Mouse (Mus musculus) thymus, postnatal 14 days (tissue): ENCODE data around the gene Gria1.

Experiments used
- DNase-seq: peaks from one replicate; pipeline ENCODE4 v3.0.0; 2021

Gene Gria1

DNA sequence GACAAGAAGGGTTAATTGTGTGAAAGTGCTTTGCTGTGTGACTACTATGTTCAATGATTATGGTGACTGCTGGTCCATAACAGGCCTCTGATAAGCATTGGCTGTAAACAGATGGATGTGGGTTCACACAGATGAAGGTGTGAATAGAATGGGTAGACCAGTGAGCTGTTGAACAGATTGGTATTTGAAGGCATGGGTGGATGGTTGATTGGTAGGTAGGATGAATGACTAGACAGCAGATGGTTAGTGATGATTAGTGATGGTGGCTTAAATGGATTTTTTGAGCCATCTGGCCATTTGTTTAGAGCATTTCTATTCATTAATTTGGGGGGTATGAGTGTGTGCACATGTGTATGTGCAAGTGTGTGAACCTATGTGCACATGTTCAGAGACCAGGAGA, 173.9 kb downstream of the Gria1 start:
- DNase-seq, result no peak

DNA sequence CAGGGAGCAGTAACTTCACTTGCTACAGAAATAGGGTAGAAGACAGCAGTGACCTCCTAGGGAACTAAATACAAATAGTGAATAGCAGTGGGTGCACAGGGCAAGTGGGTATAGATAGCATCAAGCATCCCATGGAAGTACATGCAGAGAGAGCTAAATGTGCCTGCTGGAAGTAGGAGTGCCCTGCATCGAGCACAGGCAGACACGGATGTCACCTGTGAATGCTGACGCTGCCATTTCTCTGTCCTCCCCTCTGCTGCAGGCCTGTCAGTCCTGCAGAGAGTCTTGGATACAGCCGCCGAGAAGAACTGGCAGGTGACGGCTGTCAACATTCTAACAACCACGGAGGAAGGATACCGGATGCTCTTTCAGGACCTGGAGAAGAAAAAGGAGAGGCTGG, 178.2 kb downstream of the Gria1 start:
- no peak for DNase-seq

DNA sequence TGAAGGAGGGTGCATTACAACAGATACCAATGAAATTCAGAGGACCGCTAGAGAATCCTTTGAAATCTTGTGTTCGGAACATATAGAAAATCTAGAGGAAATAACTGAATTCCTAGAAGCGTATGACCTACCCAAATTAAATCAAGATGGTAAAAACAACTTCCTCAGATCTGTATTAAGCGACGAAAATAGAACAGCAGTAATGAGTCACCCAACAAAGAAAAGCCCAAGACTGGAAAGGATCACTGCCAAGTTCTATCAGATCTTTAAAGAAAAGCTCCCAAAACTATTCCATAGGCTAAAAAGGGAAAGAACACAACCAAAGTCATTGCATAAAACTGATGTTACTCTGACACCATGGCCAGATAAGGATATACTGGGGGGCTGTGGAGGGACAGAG, 183.6 kb downstream of the Gria1 start:
- DNase-seq, result no peak

DNA sequence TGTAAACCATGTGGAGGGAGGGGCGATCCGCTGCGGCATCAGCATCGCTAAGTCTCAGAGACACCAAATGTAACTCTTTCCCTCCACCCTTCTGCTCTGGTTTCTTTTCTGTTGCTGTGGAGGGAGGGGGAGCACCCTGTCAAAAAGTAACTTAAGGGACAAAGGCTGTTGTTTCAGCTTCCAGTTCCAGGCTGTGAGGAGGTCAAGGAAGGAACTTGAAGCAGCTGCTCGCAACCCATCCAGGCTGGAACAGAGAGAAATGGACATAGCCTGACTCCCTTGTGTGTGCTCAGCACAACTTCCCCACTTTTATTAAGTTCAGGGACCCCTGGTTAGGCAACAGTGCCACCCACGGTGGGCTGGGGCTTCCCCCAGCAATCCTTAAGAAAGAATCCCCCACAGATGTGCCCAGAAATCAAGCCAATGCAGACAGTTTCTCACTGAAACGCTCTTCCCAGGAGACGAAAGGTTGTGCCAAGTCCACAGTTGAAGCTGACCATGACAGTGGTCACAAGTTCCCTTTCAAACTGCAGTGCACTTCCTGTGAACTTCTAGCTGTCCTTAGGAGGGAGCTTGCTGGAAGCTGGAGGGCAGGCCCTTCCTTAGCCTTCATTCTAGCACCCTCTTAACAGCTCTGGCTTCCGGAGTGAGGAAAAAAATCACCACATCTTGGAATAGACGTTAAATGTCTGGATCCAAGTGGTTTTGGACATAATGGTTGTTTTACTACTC, 190.2 kb downstream of the Gria1 start:
- DNase-seq, result no peak

DNA sequence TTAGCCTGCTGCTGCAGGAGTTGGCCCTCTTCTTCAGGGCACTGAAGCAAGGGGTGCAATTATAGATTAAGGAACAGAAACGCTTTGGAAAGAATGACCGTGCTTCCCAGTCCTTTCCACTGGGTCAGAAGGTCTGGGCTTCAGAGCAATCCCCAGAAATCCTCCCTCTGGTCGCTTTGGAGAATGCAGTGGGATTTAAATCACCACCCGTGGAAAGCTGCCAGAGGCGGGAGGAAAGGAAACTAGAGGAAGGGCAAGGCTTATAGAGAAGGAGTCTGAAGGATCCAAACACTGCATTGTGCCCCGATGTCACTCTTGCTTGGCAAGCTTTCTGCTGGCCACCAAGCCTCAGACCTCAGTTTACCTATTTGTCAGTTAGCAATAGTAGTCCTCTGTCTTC, 193.2 kb downstream of the Gria1 start:
- no peak for DNase-seq

DNA sequence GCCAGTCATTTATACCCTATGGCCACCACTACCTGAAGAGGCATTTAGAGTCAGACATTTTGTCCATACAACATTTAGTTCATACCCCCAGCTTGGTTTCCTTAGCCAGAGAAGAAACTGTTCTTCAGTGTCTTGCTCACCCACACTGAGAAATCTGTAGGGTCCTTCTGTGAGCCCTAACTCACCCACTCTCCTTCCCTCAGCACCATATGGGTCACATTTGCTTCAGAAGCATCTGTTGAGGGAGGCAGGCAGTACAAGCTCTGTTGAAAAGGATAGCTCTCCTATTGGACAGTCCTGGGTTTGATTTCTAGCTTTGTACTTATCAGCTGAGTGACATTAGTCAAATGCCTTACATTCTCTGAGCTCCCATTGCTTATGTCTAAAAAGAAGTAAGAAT, 196.1 kb downstream of the Gria1 start:
- no peak for DNase-seq

DNA sequence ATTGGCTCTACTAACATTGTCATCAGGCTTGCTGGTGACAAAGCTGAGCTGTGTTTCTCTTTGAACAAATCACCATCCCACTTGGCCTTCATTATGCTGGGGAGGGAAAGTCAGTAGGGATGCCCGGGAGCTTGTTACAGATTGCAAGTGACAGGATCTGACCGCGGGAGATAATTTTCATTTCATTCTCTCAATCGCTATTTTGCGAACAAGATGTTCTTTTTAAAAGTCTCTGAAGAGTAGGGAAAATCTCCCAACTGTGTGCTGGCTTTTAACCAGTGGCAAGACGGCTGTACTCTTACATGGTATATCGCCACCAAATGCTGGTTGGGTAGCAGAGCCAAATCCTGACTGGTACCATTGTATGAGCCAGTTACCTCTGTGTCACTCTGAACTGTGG, 202.9 kb downstream of the Gria1 start:
- no peak for DNase-seq

DNA sequence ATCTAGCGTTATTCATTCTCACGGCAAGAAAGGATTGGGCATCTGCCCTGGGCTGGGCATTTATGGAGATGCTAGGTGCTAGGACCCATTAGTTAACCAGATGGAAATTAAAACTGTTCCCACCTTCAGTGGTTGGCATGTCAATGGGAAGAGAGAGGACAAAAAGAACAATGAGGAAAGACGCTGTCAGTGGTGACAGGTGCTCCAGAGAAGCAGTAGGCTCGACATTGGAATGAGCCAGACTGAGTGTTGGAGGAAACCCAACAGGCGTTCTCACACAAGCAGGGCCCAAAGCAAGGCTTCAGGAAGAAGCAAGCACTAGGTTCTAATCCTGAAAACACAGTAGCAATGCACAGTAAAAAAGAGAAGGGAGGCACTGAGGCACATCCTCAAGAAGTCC, 203.4 kb downstream of the Gria1 start:
- DNase-seq, result no peak

DNA sequence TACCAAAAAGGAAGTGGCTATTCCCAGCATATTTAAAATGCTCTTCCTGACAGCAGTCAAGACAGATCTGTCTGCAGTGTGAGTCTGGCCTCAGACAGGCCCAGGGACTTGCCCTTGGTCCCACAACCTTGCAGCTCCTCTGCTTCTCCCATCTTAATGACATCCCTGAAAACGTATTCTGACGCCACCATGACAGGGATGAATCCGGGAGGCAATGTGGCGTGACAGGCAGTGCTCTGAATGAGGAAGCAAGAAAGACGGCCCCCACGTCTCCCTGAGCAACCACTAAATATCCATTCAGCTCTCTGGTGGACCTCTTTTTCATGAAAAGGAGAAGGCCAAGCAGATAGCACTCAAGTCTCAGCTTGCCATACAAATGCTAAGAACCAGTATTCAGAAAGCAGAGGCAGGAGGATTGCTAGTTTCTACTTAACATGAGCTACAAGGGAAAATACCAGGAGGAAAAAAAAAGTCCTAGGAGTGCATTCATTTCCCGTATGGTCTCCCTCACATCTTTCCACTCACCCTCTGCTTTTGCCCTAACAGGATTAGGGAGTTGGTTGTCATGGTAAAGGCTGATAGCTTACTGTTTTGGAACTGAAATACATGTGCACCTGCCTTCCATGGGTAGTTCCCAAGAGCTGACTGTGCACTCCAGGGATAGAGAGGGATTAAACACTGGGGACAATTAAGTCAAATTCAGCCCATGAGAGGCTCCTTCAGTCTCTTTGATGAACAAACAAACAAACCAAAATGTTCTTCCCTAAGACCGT, 211.8 kb downstream of the Gria1 start:
- no peak for DNase-seq

DNA sequence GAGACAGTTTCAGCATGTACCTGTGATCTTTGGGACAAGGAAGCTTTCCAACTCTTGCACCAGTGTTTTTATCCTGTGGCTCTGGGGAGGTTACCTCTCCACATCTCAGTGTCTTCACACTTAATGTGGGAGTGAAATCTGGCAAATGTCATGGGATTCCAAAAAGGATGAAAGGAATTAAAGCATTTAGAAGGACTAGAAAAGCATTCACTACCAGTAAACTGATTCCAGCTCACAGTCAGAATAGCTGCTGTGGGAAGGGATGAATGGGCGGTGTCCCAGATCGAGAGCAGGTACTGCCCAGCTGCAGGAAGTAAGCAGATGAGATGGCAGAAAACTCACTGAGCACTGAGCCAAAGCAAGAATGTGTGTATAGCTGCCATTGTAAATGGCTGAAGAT, 224.3 kb downstream of the Gria1 start:
- no peak for DNase-seq

DNA sequence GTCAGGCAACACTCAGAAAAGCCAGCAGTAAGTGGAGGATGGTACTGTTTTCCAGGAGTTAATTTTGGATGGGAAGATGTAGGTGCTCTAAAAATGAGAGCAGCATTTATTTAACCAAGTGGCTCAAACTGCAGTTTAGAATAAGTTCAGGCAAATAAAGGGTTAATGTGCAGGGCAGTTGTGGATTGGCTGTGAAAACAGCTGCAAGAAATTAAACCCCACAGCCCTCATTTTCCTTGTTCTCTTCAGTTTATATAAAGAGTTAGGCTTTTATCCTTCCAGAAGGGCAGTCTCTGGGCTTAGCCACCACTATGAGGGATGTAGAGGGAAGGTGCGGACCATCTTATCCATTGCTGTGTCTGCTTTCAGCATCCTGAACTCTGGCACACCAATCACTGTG, 225.2 kb downstream of the Gria1 start:
- DNase-seq, result no peak

DNA sequence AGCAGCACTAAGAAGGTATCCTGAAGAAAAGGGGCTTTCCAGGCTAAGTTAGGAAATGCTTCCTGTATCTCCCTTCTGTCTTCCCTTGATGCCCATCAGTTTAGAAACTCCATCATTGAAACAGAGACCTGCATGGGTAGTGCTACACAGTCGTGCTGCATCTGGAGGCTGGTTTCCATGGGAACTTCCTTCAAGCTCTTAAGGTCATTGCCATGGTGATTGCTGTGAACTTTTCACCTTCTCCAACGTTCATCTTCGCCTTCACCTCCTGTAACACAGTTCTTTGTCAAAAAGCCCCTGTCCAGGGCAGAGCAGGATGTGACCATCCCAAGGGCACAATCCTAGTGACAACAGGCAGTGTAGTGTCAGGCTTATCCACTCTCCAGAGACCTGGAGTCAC, 228.6 kb downstream of the Gria1 start:
- no peak for DNase-seq

DNA sequence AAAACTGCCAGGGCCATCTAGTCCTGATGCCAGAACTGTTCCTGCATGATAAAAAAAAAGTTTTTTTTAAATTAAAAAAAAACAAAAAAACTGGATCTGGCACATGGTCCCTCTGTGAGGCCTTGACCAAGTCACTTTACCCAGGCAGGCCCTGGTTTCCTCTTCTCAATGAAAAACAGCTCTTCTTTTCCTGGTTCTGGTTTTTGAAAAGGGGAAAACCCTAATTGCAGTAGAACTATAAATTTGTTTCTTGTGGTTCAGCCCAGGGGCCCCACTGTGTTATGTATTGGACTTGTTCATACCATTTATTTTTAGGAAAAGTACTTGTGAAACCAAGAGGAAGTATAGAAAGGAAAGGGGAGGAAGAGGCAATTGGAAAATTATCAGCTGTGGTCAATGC, 232.6 kb downstream of the Gria1 start:
- no peak for DNase-seq

DNA sequence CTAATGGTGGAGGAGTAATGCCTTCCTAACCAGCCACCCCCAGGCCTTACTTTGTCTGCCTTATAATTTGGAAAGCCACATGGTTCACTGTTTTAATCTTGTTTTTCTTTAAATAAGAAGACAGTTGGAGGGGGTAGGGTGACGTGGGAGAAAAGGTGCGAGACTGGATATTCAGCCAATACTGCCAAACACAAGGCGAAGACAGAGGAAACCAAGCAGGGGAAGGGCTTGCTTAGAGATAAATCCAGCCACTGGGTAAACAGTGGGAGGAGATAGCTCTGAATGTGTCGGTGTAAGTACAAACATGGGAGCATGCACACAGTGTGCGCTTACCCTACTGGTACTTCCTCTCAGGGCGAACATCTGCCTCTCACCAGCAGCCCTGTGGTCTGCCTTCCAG, 233.4 kb downstream of the Gria1 start:
- DNase-seq, result no peak

DNA sequence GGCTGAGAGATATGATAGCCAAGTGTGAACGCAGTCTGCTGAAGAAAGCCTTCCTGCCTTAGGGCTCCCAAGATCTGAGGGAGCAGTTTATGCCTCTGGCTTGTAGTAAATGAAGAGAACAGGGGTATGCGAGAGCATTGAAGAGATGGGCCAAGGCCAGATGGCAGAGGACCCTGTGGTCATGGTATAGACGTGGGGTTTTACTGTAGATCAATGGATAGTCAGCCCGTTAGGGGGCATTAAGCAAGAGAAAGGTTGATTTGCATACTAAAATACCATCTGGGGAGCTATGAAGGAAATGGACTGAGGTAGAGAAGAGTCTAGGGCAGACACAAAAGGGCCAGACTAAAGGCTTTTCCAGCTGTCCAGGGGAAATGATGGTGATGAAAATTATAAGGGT, 237.7 kb downstream of the Gria1 start:
- no peak for DNase-seq

DNA sequence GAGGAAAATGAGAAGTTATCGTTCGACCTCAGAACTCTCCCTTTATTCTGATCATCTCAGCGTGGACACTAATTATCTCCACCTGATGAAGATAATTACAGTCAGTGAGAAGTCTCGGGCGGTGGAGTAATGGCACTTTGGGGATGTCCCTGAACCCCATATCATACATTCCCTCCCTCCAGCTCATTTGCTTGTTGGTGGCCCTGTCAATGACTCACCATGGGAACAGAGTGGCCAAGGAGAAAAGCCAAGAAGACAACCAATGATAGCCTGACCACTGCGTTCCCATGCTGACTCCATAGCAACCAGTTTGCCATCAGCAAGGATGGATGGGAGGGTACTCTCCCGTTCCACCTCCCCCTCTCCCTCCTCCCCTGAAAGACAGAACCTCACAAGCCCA, 238.9 kb downstream of the Gria1 start:
- DNase-seq, result no peak

DNA sequence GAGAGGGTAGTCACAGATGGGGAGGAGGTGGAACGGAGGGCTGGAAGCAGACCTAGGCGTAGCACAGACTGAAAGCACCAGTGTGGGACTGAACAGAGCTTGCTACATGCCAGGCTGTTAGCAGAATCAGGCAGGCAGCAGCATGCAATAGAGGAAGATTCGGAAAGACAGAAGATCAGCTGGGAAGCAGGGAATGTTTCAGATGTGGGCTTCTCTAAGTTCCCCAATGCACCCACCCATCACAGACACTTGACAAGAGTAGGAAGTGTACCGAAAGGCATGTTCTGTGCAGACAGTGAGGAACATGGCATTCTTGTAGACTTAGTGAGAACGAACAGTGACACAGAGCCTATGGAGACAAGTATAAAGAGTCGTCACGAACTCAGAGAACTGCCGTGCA, 260.5 kb downstream of the Gria1 start:
- DNase-seq, result no peak

DNA sequence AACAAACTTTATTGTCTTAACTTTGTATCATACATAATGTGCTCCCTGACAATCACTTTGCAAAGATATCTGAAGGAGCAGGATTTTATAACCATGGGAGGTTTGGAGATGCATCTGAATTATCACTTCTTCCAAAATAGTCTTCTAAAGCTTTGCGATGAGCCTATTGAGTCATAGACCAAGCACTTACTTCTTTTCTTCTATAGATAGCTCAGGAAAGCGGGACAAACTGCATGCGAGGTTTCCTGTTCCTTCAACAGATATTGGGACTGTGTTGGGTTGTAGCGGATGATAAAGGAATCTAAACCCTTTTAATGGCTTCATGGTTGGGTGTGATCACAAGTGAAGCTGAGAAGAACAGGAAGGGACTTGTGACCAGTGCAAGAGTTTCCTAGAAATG, 263.5 kb downstream of the Gria1 start:
- no peak for DNase-seq

DNA sequence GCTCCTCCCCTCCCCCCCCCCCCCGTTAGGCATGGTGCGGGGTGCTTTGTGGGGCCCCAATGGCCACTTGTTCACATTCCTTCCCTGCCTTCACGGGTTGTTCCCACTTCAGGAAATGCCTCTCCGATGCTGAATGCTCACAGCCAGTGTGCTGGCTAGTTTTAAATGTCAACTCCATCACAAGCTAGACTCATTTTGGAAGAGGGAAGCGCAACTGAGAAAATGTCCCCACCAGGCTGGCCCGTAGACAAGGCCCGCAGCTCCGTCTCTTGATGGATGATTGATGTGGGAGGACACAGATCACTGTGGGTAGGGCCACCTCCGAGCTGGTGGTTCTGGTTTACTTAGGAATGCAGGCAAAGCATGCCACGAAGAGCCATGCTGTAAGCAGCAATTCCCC, 266.9 kb downstream of the Gria1 start:
- no peak for DNase-seq

DNA sequence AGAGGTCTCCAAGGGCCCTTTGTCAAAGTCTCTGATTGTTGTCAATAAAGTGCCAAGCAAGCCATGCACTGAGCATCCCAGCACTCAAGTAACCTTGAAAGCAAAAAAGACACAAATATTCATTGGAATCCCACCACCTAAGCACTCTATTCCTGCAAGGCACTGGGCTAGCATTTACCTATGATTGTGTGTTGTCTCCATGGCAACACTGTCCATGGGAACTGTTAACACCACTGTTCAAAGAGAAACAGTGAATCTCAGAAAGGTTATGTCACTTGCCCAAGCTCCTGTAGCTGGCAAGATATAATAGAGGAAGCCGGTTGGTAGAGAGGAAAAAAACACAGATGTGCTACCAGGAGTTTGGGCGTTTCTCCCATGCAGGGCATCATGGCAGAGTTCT, 274.9 kb downstream of the Gria1 start:
- DNase-seq, result no peak

DNA sequence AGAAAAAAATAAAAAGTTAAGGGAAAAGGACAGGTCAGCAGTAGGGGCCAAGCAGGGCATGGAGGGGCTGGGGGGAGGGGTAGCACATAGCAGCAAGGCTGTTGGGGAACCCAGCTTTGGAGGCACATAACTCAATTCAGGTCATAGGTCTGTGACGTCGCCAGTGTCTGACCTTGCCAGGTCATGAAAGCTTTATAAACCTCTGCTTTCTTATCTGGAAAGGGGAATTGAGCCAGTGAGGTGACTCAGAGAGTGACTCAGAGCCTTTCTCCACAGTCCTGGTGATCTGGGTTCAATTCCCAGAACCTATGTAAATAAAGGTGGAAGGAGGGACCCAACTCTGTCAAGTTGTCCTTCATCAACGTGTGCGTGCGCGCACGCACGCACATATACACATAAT, 286.2 kb downstream of the Gria1 start:
- DNase-seq, result no peak

DNA sequence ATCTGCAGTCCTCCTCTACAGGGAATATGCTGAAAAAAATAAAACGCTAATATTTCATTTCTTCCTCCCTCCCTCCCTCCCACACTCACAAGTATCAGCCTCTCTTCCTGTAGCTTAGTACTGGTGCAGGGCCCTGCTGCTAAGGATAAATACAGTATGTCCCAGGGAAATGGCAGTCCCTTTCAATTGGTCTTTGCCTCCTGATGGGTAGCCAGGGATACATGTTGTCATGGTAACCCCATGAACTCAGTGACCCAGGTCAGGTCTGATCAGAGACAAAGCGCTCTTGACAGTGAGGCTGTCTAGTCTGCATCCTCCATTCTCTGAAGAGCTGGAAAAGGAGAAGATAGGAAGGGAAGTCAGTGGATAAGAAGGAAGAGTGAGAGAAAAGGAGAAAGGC, 287.1 kb downstream of the Gria1 start:
- DNase-seq, result no peak

DNA sequence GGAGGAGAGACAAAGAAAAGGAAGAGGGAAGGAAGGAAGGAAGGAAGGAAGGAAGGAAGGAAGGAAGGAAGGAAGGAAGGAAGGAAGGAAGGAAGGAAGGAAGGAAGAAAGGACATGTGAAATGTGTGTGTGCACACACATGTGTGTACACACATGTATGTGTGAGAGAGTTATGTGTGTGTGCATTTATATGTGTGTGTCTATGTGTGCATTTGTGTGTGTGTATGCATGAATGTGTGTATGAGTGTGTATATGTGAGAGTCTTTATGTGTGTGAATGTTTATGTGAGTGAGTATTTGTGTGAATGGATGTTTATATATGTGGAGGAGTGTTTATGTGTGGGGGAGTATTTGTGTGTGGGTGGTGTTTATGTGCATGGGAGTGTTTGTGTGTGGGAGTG, 287.5 kb downstream of the Gria1 start:
- DNase-seq, result no peak

DNA sequence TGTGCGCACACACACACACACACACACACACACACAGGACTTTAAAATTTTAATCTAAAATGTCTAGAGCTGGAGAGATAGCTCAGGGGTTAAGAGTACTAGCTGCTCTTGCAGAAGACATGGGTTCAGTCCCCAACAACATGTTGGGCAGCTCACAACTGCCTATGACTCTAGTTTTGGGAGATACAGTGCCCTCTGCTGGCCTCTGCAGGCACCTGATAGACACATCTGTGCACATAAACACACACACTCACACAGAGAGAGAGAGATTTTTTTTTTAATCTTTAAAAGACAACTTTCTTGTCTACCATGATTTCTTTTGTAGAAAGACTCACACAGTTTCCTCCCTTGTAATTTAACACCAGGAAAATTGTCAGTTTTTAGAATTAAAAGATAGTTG, 292.4 kb downstream of the Gria1 start:
- no peak for DNase-seq

DNA sequence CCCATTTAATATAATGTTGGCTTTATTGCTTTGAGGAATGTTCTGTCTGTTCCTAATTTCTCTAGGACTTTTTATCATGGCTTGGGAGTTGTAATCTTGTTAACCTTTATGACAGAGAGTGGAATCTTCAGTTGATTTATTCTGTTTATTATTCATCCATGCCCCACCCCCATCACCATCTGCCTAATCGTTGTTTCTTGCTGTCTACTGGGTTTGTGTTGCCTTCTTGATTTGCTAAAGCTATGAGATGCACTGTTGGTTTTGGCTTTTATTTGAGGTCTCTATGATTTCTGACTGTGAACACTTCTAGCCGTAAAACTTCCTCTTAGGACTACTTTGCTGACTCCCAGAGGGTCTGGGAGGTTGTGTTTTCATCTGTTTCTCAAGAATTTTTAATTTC, 294.9 kb downstream of the Gria1 start:
- DNase-seq, result no peak
